Mouse (Mus musculus): ENCODE data around the gene Sept6.

Sept6 gene

DNA sequence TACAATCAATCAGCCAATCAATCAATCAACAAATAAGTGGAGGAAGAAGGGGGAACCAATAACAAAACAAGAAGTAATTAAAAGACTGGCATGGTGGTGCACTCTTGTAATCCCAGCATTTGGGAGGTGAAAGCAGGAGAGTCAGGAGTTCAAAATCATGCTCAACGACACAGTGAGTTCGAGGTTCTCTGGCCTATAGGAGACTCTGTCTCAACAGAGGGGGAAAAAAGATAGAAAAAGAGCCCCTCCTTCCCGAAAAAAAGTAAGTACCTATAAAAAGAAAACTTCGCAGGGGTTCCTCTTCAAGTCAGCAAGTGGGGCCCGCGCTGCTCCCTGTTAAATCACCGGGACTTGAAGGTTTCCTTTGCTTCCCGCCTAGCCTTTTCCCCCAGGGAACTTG, 117.8 kb downstream of the Sept6 start, which contains the start of the genes Ube2a and C330007P06Rik:
Gene Ube2a, plus strand, starts transcription at position 136 of the 400 bp plus-strand sequence.
Gene C330007P06Rik, minus strand, starts transcription at position 347 of the 400 bp plus-strand sequence.
- DNase-seq (ENCODE audit: extremely low read depth, insufficient read length, low spot score): no peak

DNA sequence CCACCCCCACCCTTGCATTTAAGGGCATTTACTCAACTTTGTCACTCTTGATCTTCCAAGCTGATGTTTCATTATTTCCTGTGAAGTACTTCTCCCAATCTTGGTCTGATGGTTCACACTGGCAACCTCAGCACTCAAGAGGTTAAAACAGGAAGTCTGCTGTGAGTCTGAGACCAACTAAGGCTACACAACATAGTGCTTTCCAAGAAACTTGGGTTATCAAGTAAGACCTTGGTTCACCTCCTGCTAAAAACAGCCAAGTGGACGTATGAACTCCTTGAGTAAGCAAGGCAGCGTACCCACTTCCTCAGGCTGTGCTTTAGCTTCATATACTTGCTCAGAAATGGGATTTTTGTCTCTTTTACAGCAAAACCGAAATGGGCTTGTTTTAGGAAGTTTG, 121.2 kb downstream of the Sept6 start:
- no peak for DNase-seq (ENCODE audit: extremely low read depth, insufficient read length, low spot score)

DNA sequence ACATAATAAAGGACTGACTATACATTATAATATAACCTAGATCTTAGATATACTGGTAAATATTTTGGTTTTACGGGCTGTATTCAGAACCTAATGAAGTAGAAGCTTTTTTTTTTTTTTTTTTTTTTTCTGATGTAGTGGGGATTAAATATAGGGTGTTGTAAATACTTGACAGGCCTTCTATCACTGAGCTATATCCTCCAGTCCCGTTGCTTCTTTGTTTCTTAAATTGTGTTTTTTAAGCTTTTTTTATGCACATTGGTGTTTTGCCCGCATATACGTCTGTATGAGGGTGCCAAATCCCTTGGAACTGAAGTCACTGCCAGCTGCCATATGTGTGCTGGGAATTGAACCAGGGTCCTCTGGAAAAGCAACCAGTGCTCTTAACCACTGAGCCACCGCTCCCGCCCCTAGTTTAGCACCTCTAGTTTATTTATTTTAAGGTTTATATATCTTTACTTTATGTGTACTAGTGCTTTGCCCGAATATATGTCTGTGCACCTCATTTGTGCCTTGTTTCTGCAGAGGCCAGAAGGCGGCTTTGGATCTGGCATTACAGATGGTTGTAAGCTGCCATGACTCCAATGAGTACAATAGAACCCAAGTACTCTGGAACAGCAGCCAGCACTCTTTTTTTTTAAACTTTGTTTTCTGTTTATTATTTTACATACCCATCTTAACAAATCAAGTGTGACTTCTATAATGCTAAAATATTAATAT, 126.8 kb downstream of the Sept6 start:
- no peak for DNase-seq (ENCODE audit: extremely low read depth, insufficient read length, low spot score)

DNA sequence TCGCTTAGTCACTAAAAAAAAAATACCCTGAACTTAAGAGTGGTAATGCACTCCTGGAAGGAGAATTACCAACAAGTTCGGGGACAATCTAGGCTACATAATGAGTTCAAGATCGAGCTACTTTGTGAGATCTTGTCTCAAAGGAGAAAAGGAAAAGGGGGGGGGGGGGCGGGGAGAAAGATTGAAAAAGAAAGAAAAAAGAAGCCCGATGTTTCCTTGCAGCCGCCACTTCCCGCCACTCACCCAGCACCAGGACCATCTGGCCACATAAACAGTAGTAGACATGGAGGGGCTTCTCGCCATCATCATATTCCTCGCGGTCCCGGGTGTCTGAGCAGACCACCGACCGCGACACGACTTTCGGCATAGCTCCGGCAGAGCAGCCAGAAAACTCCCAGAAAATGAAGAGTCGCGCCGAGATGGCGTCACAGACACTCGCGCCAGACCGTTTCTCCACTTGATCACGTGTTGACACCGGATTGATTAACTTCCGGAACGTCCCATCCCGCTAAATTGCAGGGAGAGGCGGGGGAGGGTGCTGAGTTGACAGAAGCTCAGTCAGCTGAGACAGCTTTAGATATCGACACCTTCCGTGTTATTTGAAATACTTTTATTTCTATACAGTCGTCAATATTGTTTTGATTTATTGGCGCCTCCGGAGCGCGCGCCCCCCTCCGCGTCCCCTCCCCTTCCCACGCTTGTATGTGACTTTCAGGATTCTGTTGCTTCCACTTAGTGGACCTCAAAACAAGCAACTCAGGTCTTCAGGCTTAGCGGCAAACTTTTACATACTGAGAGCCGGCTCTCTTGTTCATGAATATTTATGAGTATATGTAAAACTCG, 127.6 kb downstream of the Sept6 start:
- DNase-seq (ENCODE audit: extremely low read depth, insufficient read length, low spot score): peak; percentile 86
